Mouse (Mus musculus) lung, adult 2 months (tissue): ENCODE data around the gene Tmem102.

Experiments used
- CTCF ChIP-seq: fragments of 200-500 bp; IDR thresholded peaks from 2 replicates; pipeline ENCODE4 v1.5.1; 2011; ENCODE audit warnings: mild to moderate bottlenecking, low read length, control low read depth; ENCODE audit not compliant: insufficient read depth
- POLR2A ChIP-seq: fragments of 200-500 bp; IDR thresholded peaks from 2 replicates; pipeline ENCODE4 v1.6.1; 2011; ENCODE audit warnings: low read depth, mild to moderate bottlenecking, control low read depth, low read length, borderline replicate concordance; ENCODE audit errors: extremely low read depth

- TF ChIP-seq CTCF (no peak), POLR2A (no peak)
These were observed 45.1 kb downstream of the Tmem102 start for GRCm38 (mm10) chr11:69760160-69760900.
